Mouse (Mus musculus): Measurements from ENCODE around the gene Osbpl6. TPM values are rescaled to one million over a fixed set of nuclear protein-coding genes. Genes with fewer than 3 reads are reported as not detected.
"Not testable (repeated sequence)": the region's sequence is repeated elsewhere in the genome, so short reads cannot be mapped to it uniquely, and the experiment has no call there.

Gene Osbpl6
- total and polyA plus RNA-seq, 3 experiments: 0.22 TPM; not detected in 2

- Histone ChIP-seq H3K27me3 (ENCODE audit: insufficient read depth, low read length) (no peaks in the 10 kb centered on the region), H3K9me3 (replicated peaks) (no peaks in the 10 kb centered on the region), H3K4me3 (ENCODE audit: low read depth, low read length) (no peak overlapping the region), H3K36me3 (replicated peaks) (no peaks in the 10 kb centered on the region), H3K4me1 (ENCODE audit: insufficient read depth, low read depth, low read length) (no peaks in the 10 kb centered on the region)
- ATAC-seq (ENCODE audit: extremely low read depth, insufficient number of reproducible peaks, low FRiP score, poor library complexity, severe bottlenecking): peak; percentile 65
- no peak for TF ChIP-seq GATA2 (IDR thresholded peaks at IDR 0.05; ENCODE audit: borderline replicate concordance, low read depth, low read length)
- TF ChIP-seq POLR2AphosphoS5 (IDR thresholded peaks at IDR 0.05; ENCODE audit: insufficient replicate concordance, low read depth, low read length): no peak
- TF ChIP-seq TAL1 (conservative IDR thresholded peaks at IDR 0.05; ENCODE audit: low read depth, low read length): no peak
- TF ChIP-seq CTCF (IDR thresholded peaks at IDR 0.05; ENCODE audit: low read depth, low read length): no peak
- TF ChIP-seq GATA1 (IDR thresholded peaks at IDR 0.05; ENCODE audit: borderline replicate concordance, low read length): no peak
- no peak for DNase-seq (ENCODE audit: low spot score)
Measured at GRCm38 (mm10) chr2:76610326-76611104, 204.2 kb downstream of the Osbpl6 start.

GRCm38 (mm10) chr2:76611996-76612395 is 205.7 kb downstream of the Osbpl6 start:
- DNase-seq (ENCODE audit: low spot score) (no peak), ATAC-seq (ENCODE audit: extremely low read depth, insufficient number of reproducible peaks, low FRiP score, poor library complexity, severe bottlenecking) (no peak)
- H3K9me3 ChIP-seq (replicated peaks): no peaks in the 10 kb centered on the region
- H3K4me1 ChIP-seq (ENCODE audit: insufficient read depth, low read depth, low read length): no peaks in the 10 kb centered on the region
- no peaks in the 10 kb centered on the region for H3K27me3 ChIP-seq (ENCODE audit: insufficient read depth, low read length)
- H3K36me3 ChIP-seq (replicated peaks): no peaks in the 10 kb centered on the region
- TF ChIP-seq TAL1 (conservative IDR thresholded peaks at IDR 0.05; ENCODE audit: low read depth, low read length): no peak
- no peak for TF ChIP-seq POLR2AphosphoS5 (IDR thresholded peaks at IDR 0.05; ENCODE audit: insufficient replicate concordance, low read depth, low read length)
- TF ChIP-seq GATA2 (IDR thresholded peaks at IDR 0.05; ENCODE audit: borderline replicate concordance, low read depth, low read length): no peak
- no peak for TF ChIP-seq GATA1 (IDR thresholded peaks at IDR 0.05; ENCODE audit: borderline replicate concordance, low read length)
- TF ChIP-seq CTCF (IDR thresholded peaks at IDR 0.05; ENCODE audit: low read depth, low read length): no peak
- H3K4me3 ChIP-seq (ENCODE audit: low read depth, low read length): no peak overlapping the region

DNA sequence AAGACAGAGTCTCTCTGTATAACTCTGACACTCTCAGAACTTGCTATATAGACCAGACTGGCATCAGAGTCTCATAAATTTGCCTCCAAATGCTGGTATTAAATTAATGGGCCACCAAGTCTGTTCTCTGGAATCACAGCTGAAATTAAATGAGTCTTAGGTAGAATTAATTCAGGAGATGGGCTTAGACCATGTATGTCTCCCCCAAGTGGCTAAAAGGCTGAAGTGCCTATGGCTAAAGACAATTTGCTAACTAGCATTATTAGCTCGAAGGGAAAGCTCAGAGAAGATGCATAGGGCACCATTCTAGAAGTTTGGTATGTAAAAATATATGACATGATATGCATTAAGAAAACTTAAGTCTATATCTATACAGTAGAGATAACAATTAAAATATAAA is 211.8 kb downstream of the Osbpl6 start:
- TF ChIP-seq GATA2 (IDR thresholded peaks at IDR 0.05; ENCODE audit: borderline replicate concordance, low read depth, low read length) (no peak), GATA1 (IDR thresholded peaks at IDR 0.05; ENCODE audit: borderline replicate concordance, low read length) (no peak), CTCF (IDR thresholded peaks at IDR 0.05; ENCODE audit: low read depth, low read length) (no peak), TAL1 (conservative IDR thresholded peaks at IDR 0.05; ENCODE audit: low read depth, low read length) (no peak), POLR2AphosphoS5 (IDR thresholded peaks at IDR 0.05; ENCODE audit: insufficient replicate concordance, low read depth, low read length) (no peak)
- H3K4me3 ChIP-seq (ENCODE audit: low read depth, low read length): no peak overlapping the region
- ATAC-seq (ENCODE audit: extremely low read depth, insufficient number of reproducible peaks, low FRiP score, poor library complexity, severe bottlenecking) (peak; percentile 28; the same call in 1 of the 2 replicates), DNase-seq (ENCODE audit: low spot score) (no peak)
- no peaks in the 10 kb centered on the region for H3K9me3 ChIP-seq (replicated peaks)
- H3K36me3 ChIP-seq (replicated peaks): no peaks in the 10 kb centered on the region
- H3K27me3 ChIP-seq (ENCODE audit: insufficient read depth, low read length): no peaks in the 10 kb centered on the region
- no peaks in the 10 kb centered on the region for H3K4me1 ChIP-seq (ENCODE audit: insufficient read depth, low read depth, low read length)

DNA sequence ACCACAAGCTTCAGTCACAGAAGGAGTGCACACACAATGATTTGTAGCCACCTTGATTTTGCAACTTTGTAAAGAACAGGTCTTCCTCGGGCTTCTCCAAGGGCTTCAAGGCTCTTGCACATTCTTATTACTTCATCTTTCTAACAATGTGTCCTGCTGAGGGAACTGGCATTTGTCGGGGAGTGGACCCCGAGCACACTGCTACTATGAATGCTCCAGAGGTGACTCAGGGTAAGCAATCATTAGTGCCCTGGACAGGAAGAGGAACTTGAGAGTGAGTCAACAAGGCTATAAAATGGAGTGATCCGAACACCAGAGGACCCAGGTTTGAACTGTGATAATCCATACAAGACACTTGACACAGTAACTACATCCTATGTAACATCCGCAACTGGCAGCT is 213.9 kb downstream of the Osbpl6 start:
- H3K4me1 ChIP-seq (ENCODE audit: insufficient read depth, low read depth, low read length): no peaks in the 10 kb centered on the region
- H3K9me3 ChIP-seq (replicated peaks): peaks cover 5% of the 10 kb centered on the region; the same call in 1 of the 2 replicates
- H3K36me3 ChIP-seq (replicated peaks): no peaks in the 10 kb centered on the region
- H3K27me3 ChIP-seq (ENCODE audit: insufficient read depth, low read length): no peaks in the 10 kb centered on the region
- no peak overlapping the region for H3K4me3 ChIP-seq (ENCODE audit: low read depth, low read length)
- no peak for DNase-seq (ENCODE audit: low spot score)
- TF ChIP-seq POLR2AphosphoS5 (IDR thresholded peaks at IDR 0.05; ENCODE audit: insufficient replicate concordance, low read depth, low read length): no peak
- TF ChIP-seq GATA2 (IDR thresholded peaks at IDR 0.05; ENCODE audit: borderline replicate concordance, low read depth, low read length): no peak
- no peak for TF ChIP-seq CTCF (IDR thresholded peaks at IDR 0.05; ENCODE audit: low read depth, low read length)
- TF ChIP-seq GATA1 (IDR thresholded peaks at IDR 0.05; ENCODE audit: borderline replicate concordance, low read length): no peak
- TF ChIP-seq TAL1 (conservative IDR thresholded peaks at IDR 0.05; ENCODE audit: low read depth, low read length): no peak
- ATAC-seq (ENCODE audit: extremely low read depth, insufficient number of reproducible peaks, low FRiP score, poor library complexity, severe bottlenecking): no peak

- Histone ChIP-seq H3K4me3 (ENCODE audit: low read depth, low read length) (no peak overlapping the region), H3K36me3 (replicated peaks) (no peaks in the 10 kb centered on the region), H3K4me1 (ENCODE audit: insufficient read depth, low read depth, low read length) (no peaks in the 10 kb centered on the region), H3K27me3 (ENCODE audit: insufficient read depth, low read length) (no peaks in the 10 kb centered on the region), H3K9me3 (replicated peaks) (peaks cover 5% of the 10 kb centered on the region; the same call in 1 of the 2 replicates)
- ATAC-seq (ENCODE audit: extremely low read depth, insufficient number of reproducible peaks, low FRiP score, poor library complexity, severe bottlenecking) (no peak), DNase-seq (ENCODE audit: low spot score) (no peak)
- TF ChIP-seq TAL1 (conservative IDR thresholded peaks at IDR 0.05; ENCODE audit: low read depth, low read length) (no peak), CTCF (IDR thresholded peaks at IDR 0.05; ENCODE audit: low read depth, low read length) (no peak), GATA1 (IDR thresholded peaks at IDR 0.05; ENCODE audit: borderline replicate concordance, low read length) (no peak), POLR2AphosphoS5 (IDR thresholded peaks at IDR 0.05; ENCODE audit: insufficient replicate concordance, low read depth, low read length) (no peak), GATA2 (IDR thresholded peaks at IDR 0.05; ENCODE audit: borderline replicate concordance, low read depth, low read length) (no peak)
Measured at GRCm38 (mm10) chr2:76621724-76622123, 215.4 kb downstream of the Osbpl6 start.

GRCm38 (mm10) chr2:76622316-76622715 is 216.0 kb downstream of the Osbpl6 start:
- DNase-seq (ENCODE audit: low spot score); H3K4me3 ChIP-seq (ENCODE audit: low read depth, low read length); H3K27me3 ChIP-seq (ENCODE audit: insufficient read depth, low read length); H3K9me3 ChIP-seq (replicated peaks); H3K4me1 ChIP-seq (ENCODE audit: insufficient read depth, low read depth, low read length); H3K36me3 ChIP-seq (replicated peaks); ATAC-seq (ENCODE audit: extremely low read depth, insufficient number of reproducible peaks, low FRiP score, poor library complexity, severe bottlenecking): not testable (repeated sequence)
